Mouse (Mus musculus) kidney, postnatal 25 days (tissue): ENCODE results near the gene 3100002H09Rik.

Source experiments
- DNase-seq, 2 experiments: peaks; one replicate each; pipeline ENCODE4 v3.0.0; 2021; ENCODE audit warnings: mixed read lengths in 2 of 2

Gene 3100002H09Rik

GRCm38 (mm10) chr4:124614189-124614588 lies 3.6 kb upstream of the 3100002H09Rik start:
- no peak for DNase-seq

DNA sequence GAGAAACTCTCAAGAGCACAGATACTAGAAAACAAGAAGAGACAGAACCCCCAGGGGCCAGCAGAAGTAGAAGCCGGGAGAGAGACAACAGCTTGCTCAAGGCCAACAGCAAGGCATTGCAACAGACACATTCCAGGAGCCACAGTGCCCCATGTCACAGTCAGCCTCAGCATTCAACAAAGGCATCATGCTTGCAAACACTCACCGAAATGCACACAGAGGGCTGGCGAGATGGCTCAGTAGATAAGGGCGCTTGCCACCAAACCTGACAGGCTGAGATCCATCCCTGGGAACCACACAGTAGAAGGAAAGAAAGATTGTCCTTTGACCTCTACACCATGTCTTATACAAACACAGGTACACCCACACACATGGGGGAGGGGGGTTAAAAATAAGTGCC lies 1.2 kb upstream of the 3100002H09Rik start:
- no peak for DNase-seq

GRCm38 (mm10) chr4:124610066-124610465 lies 537 bp downstream of the 3100002H09Rik start:
- DNase-seq = no peak

DNA sequence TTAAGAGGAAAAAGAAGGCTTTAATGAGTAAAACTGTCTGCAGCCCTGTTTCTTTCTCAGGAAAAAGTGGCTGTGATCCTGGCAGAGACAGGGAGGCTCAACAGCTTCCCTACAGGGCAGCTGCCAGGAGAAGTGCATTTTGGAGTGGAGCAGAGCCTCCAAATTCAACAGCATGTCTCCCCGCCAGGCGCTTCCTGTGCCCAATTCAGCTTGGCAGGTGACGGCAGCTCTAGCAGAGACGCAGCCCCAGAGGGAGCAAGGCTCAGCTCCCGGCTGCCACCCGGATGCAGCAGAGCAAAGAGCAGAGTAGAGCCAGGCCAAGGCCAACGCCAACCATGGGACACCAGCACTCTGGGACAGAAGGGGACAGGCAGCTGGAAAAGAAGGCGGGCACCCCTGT lies 3.4 kb downstream of the 3100002H09Rik start:
- no peak for DNase-seq

GRCm38 (mm10) chr4:124606180-124606579 lies 4.4 kb downstream of the 3100002H09Rik start:
- DNase-seq = no peak

DNA sequence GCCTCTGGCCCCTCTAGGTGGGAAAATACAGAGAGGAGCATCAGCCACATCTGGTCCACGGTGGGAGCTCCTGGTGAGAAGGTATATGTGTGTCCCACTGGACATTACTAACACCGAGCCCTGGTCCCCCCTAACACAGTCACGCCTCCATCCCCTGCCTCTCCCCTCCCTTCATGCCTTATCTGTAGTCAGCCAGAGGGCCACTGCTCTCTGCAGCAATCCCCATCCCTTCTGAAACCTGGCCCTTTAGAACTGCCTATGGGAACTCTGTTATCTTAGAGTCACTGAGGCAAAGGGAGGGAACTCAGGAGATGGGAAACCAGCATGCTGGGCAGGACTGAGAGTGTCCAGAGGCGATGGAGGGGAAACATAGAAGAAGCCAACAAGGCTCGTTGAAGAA lies 5.3 kb downstream of the 3100002H09Rik start:
- DNase-seq = no peak

DNA sequence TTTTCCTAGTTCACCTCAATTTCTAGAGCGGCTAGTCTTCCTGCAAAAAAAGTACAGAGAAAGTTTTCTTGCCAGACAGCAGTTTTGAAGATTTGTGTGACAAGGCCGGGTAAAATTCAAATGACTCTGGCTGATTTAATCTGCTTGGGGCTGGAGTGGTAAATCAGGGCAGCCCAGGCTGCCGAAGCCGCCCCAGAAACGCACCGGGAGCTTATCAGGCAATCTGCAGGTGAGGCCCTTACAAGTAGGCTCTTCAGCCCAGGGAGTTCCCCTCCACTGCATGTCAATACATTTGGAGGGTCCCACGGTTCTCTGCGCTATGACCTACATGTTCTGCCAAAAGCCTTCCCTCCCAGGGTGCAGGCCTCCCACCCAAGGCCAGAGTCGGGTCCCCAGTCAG lies 6.9 kb downstream of the 3100002H09Rik start:
- DNase-seq = no peak

- no peak for DNase-seq
Measured at GRCm38 (mm10) chr4:124595929-124596328, 14.7 kb downstream of the 3100002H09Rik start.

- peak; percentile 11 to 51 for DNase-seq
Measured at GRCm38 (mm10) chr4:124594933-124595332, 15.7 kb downstream of the 3100002H09Rik start.

DNA sequence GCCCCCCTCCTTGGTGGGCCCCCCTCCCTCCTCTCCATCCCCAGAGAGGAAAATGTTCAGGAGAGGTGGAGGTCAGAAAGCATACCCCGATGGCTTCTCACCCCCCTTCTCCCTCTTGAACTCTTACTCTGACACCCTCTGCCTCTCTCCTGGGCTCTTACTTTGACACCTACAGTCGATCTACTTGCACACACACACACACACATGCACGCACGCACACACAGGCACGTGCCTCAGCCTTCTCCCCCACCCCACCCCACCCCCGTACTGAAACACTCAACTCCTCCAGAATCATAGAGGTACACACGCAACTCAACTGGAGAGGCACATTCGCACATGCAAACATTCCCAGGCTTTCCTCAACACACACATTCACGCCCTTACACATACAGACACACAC lies 16.9 kb downstream of the 3100002H09Rik start:
- no peak for DNase-seq

DNA sequence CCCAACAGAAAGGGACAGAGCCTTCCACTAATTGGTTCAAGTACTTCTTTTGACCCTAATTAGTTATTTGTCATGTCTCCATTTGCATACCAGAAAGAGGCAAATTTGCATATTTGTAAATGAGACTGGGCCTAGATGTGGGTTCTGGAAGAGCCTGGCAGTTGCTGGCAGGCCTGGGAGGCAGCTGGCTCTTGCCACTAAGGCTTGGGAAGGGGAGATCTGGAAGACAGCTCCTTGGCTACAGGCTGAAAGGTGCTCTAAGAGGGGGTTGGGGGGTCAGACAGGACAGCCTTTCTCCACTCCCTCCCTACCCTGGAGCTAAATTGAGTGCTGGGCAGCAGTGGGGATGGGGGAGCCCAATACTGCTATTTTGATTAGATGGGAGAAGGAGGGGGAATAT lies 17.4 kb downstream of the 3100002H09Rik start:
- DNase-seq = no peak

GRCm38 (mm10) chr4:124592241-124592640 lies 18.4 kb downstream of the 3100002H09Rik start:
- no peak for DNase-seq

- no peak for DNase-seq
Measured at GRCm38 (mm10) chr4:124580695-124581094, 29.9 kb downstream of the 3100002H09Rik start.

GRCm38 (mm10) chr4:124575955-124576445 lies 34.6 kb downstream of the 3100002H09Rik start:
- DNase-seq = no peak

GRCm38 (mm10) chr4:124575269-124575954 lies 35.2 kb downstream of the 3100002H09Rik start:
- no peak for DNase-seq

DNA sequence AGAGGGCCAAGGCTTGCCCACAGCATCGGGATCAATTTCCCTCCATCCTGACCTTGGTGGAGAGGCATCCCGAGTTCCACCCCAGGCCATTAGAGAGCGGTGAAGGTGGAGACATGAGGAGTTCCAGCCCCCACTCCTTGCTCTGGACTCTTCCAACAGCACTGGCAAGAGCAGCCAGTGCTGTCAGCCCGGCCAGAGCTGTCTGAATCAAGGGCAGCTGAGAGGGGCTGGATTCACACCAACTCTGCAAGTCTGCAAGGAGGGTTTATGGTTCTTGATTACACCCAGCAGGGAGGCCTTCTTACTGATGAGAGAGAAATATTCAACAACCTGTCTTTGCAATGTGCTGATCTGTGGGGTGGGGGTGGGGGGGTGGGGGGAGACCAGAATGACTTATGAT lies 37.0 kb downstream of the 3100002H09Rik start:
- no peak for DNase-seq

DNA sequence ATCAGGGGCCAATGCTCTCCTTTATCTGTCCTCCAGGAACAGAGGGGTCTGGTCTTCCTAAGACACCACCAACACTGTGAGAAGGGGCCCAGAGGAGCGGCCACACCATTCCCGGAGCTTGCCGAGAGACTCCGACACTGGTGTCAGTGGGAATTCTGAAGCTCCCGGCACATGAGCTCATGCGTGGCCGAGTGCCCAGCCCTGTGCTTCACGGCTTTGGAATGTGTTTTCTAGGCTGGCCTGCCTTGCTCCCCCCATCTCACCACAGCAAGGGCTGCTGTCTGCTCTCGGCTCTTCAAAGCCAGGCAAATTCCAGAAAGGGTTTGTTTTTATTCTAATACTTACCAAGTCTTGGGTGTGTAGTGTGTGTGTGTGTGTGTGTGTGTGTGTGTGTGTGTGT lies 39.6 kb downstream of the 3100002H09Rik start:
- DNase-seq = peak; percentile 21 to 39

DNA sequence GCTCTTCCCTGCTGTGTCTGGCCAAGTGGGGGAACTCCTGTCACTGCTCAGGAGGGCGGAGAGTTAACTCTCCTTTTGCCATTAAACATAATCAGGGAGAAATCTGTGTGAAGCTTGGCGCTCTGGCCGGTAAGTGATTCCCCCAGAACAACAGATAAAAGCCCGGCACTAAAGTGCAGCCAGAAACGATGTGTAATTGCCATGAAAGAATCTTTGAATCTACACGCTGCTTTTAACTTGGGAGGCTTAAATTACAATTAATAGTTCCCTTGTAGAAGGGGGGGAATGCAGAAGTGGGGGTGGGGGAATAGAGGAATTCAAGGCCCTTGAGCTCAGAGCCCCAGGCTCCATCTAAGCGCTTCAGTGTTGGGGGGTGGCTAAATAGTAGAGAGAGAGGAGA lies 40.9 kb downstream of the 3100002H09Rik start:
- no peak for DNase-seq

DNA sequence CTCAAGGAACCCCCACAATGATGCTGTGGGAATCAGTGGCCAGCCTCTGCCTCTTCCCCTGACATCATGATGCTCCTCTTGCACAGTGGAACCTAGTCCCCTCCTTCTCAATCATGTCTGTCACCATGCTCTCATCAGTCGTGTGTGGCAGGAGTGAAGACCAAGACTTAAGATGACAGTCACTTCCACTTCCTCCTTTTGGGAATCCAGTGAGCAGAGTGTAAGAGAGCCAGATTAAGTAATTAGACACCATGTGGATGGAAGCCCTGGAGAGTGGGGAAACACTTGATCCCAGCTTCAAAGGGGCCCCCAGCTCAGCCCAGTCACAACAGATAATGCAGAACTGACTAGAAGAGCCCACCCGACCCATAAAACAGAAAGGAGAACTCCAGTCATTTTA lies 47.2 kb downstream of the 3100002H09Rik start:
- no peak for DNase-seq

DNA sequence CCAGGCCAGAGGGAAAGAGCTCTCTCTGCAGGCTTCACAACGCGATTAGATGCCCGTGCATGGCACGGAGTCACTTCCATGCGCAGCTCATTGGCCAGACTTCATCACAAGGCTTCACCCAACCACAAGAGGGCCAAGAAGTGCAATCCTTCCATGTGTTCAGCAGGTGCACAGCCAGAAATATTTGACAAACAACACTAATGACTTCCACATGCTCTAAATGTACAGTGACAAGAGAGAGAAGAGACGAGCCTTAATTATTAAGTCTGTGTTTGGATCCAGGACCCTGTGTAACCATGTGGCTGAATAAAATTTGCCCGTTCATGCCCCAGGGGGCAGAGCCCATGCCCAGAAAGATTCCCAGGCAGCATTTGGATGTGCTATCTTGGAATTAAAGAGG lies 47.9 kb downstream of the 3100002H09Rik start:
- DNase-seq = no peak
